ENCODE assay signal across 13 mouse cellular contexts in the genomic region with DNA sequence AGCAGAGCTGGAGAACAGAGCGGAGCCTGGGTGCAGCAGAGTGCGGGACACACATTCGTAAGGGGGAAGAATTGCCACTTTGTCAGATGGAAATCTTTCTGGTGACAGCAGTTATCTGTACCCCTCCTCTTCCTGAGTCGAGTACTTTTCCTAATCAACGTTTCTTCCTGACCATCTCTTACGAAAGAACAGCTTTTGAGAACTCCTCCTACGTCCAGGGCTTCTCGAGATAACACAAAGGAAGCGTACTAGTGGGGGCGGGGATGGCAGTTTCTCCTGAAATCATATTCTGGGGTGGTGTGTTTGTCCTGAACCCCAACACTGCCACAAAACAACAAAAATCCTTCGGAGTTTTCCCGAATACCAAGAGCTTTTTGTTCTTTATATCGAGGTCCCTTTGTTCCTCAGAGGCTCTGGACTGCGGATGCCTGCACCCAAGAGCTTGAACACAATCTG. TPM values are rescaled to one million over a fixed set of nuclear protein-coding genes. Genes with fewer than 3 reads are reported as not detected.
DNase-seq lines count a peak whose midpoint lies in the region; ATAC-seq and TF ChIP-seq lines count a peak whose summit lies in the region.
"Had no signal": no experiment of that assay in that cellular context is flagged by ENCODE, and none has a peak within 500 bp of the region (broad histone marks: within the 10 kb centered on the region; RNA-seq: fewer than 3 reads in every experiment).

Hdc (minus strand) TSS at position 51 of the 456 bp plus-strand sequence.

- TF ChIP-seq POLR2A in ES-Bruce4 (IDR thresholded peaks at IDR 0.05; ENCODE audit: insufficient read depth, low read length) = no peak

- TF ChIP-seq EP300 in ES-Bruce4 (IDR thresholded peaks at IDR 0.05; ENCODE audit: insufficient read depth, low read depth, low read length) = no peak
- TF ChIP-seq EP300 in liver, postnatal 0 days (IDR thresholded peaks at IDR 0.05; ENCODE audit: low read depth) = no peak

- no peak for ATAC-seq in kidney, embryonic 14.5 days (ENCODE audit: low FRiP score, low TSS enrichment)
- no peak for ATAC-seq in liver, postnatal 0 days

- no peak within 1 kb of the TSS for H3K9ac ChIP-seq in kidney, embryonic 14.5 days (ENCODE audit: low read depth, low read length)
- peak within 1 kb of the TSS; percentile 30; the same call in 1 of the 2 replicates for H3K9ac ChIP-seq in ES-Bruce4 (ENCODE audit: low read depth, poor library complexity, severe bottlenecking)
- no peak within 1 kb of the TSS for H3K9ac ChIP-seq in liver, postnatal 0 days (replicated peaks)
- H3K9ac ChIP-seq: limb, embryonic 13.5 days had no signal

- WGBS in kidney, embryonic 14.5 days = 73% methylated on average over 14 of the region's 14 CpGs
- 43% methylated on average over 14 of the region's 14 CpGs for WGBS in liver, postnatal 0 days (ENCODE audit: insufficient replicate concordance)

- H3K36me3 ChIP-seq in kidney, embryonic 14.5 days (ENCODE audit: control insufficient read depth, insufficient read depth, low read length) = no peaks in the 10 kb centered on the region
- H3K36me3 ChIP-seq in ES-Bruce4 (ENCODE audit: control insufficient read depth, insufficient read depth, low read length, poor library complexity, severe bottlenecking) = no peaks in the 10 kb centered on the region
- H3K36me3 ChIP-seq in liver, postnatal 0 days (replicated peaks; ENCODE audit: insufficient read depth, low read length) = no peaks in the 10 kb centered on the region
- H3K36me3 ChIP-seq: forebrain, embryonic 10.5 days; limb, embryonic 13.5 days had no signal

- no peak within 1 kb of the TSS for H3K4me3 ChIP-seq in kidney, embryonic 14.5 days (ENCODE audit: low read length)
- no peak within 1 kb of the TSS for H3K4me3 ChIP-seq in ES-Bruce4 (ENCODE audit: low read depth, low read length)
- peak within 1 kb of the TSS; percentile 0; the same call in 1 of the 2 replicates for H3K4me3 ChIP-seq in liver, postnatal 0 days (ENCODE audit: low read depth, low read length)
- H3K4me3 ChIP-seq: forebrain, embryonic 10.5 days; limb, embryonic 13.5 days had no signal

- DNase-seq in kidney, postnatal 14 days = no peak
- DNase-seq in adrenal gland, postnatal 25 days = no peak
- no peak for DNase-seq in liver, postnatal 0 days
- no peak for DNase-seq in ovary, postnatal 36 days (ENCODE audit: low spot score)
- no peak for DNase-seq in embryo, embryonic 10.5 days (ENCODE audit: low spot score)
- DNase-seq: cerebellum, adult 9-11 months; kidney, postnatal 25 days; right cerebral cortex, postnatal 14 days; thymus, postnatal 25 days had no signal

- no peak for TF ChIP-seq CTCF in ES-Bruce4 (IDR thresholded peaks at IDR 0.05; ENCODE audit: low read depth, low read length)
- no peak for TF ChIP-seq CTCF in liver, postnatal 0 days (IDR thresholded peaks at IDR 0.05; ENCODE audit: low read depth)

- H3K4me2 ChIP-seq in kidney, embryonic 14.5 days (replicated peaks; ENCODE audit: low read depth, low read length) = no peak within 1 kb of the TSS
- H3K4me2 ChIP-seq in liver, postnatal 0 days (ENCODE audit: low read depth, low read length) = peak within 1 kb of the TSS; percentile 51
- H3K4me2 ChIP-seq: limb, embryonic 13.5 days had no signal

- H3K9me3 ChIP-seq in kidney, embryonic 14.5 days (ENCODE audit: control insufficient read depth, low read length) = no peaks in the 10 kb centered on the region
- H3K9me3 ChIP-seq in ES-Bruce4 (replicated peaks; ENCODE audit: control insufficient read depth, insufficient read depth, low read length, poor library complexity, severe bottlenecking) = no peaks in the 10 kb centered on the region
- H3K9me3 ChIP-seq in liver, postnatal 0 days (ENCODE audit: low read length) = no peaks in the 10 kb centered on the region
- H3K9me3 ChIP-seq: forebrain, embryonic 10.5 days; limb, embryonic 13.5 days had no signal

- H3K27ac ChIP-seq in kidney, embryonic 14.5 days (ENCODE audit: low read depth, low read length) = no peak within 1 kb of the TSS
- no peak within 1 kb of the TSS for H3K27ac ChIP-seq in ES-Bruce4 (ENCODE audit: insufficient read depth, low read length)
- peak within 1 kb of the TSS; percentile 49; the same call in 1 of the 2 replicates for H3K27ac ChIP-seq in liver, postnatal 0 days (ENCODE audit: low read depth)
- H3K27ac ChIP-seq: forebrain, embryonic 10.5 days; limb, embryonic 13.5 days had no signal

- no peaks in the 10 kb centered on the region for H3K27me3 ChIP-seq in kidney, embryonic 14.5 days (ENCODE audit: control insufficient read depth, insufficient read depth, low read length)
- no peaks in the 10 kb centered on the region for H3K27me3 ChIP-seq in ES-Bruce4 (ENCODE audit: control insufficient read depth, insufficient read depth, low read length, poor library complexity, severe bottlenecking)
- no peaks in the 10 kb centered on the region for H3K27me3 ChIP-seq in liver, postnatal 0 days (ENCODE audit: insufficient read depth, low read length)
- H3K27me3 ChIP-seq: limb, embryonic 13.5 days had no signal

- no peaks in the 10 kb centered on the region for H3K4me1 ChIP-seq in kidney, embryonic 14.5 days (ENCODE audit: control insufficient read depth, insufficient read depth, low read length)
- peaks cover 2% of the 10 kb centered on the region for H3K4me1 ChIP-seq in ES-Bruce4 (ENCODE audit: control insufficient read depth, insufficient read depth, low read length)
- H3K4me1 ChIP-seq in liver, postnatal 0 days (ENCODE audit: insufficient read depth) = peaks cover 6% of the 10 kb centered on the region; the same call in 1 of the 2 replicates
- H3K4me1 ChIP-seq: limb, embryonic 13.5 days had no signal

RNA-seq across cellular contexts. Expression of gene Hdc, which starts in this region (rescaled TPM):
- polyA plus RNA-seq in kidney, embryonic 14.5 days (2014; fragmentation: Nextera tagmentation; extraction: Ambion mirVana) = 16.3 and 45.6 TPM in 2 replicates
- polyA plus RNA-seq in ES-Bruce4 (2011; ENCODE audit: insufficient read depth, insufficient read length, low read depth, missing spikeins) = not detected in 2 replicates
- total RNA-seq in adrenal gland, postnatal 25 days (2021) = 22.6 and 29.8 TPM in 2 replicates
- polyA plus RNA-seq in liver, postnatal 0 days (2015; fragmentation: Nextera tagmentation; extraction: Ambion mirVana) = 4.5 and 6.0 TPM in 2 replicates
